Mouse (Mus musculus) heart, adult 2 months (tissue): Measurements from ENCODE around the gene Nop9. TPM values are rescaled to one million over a fixed set of nuclear protein-coding genes. Genes with fewer than 3 reads are reported as not detected.
A peak's percentile ranks its signal among the peaks of the same experiment; 100 is the strongest.

Source experiments
- DNase-seq, 2 experiments: peaks; one replicate each; pipeline ENCODE4 v3.0.0; 2021
- H3K27ac ChIP-seq: fragments of 200-600 bp; 2 replicates; pipeline ENCODE4 v1.8.1; 2022
- H3K27me3 ChIP-seq: fragments of 200-500 bp; 2 replicates; pipeline ENCODE4 v1.6.1; 2012; ENCODE audit warnings: mild to moderate bottlenecking, low read length, inconsistent platforms, mixed read lengths; ENCODE audit not compliant: control insufficient read depth, insufficient read depth
- H3K36me3 ChIP-seq: fragments of 200-500 bp; 2 replicates; pipeline ENCODE4 v1.6.1; 2012; ENCODE audit warnings: low read length, inconsistent platforms; ENCODE audit not compliant: control insufficient read depth, insufficient read depth
- H3K4me1 ChIP-seq: fragments of 200-500 bp; 2 replicates; pipeline ENCODE4 v1.6.1; 2011; ENCODE audit warnings: low read length; ENCODE audit not compliant: control insufficient read depth, insufficient read depth
- H3K4me3 ChIP-seq: fragments of 200-600 bp; 2 replicates; pipeline ENCODE4 v1.8.1; 2022
- H3K79me2 ChIP-seq: fragments of 200-500 bp; replicated peaks from 2 replicates; pipeline ENCODE4 v1.6.1; 2012; ENCODE audit warnings: mild to moderate bottlenecking, inconsistent platforms, low read length, moderate library complexity, mixed read lengths; ENCODE audit not compliant: control insufficient read depth, insufficient read depth
- H3K9ac ChIP-seq: fragments of 200-500 bp; 2 replicates; pipeline ENCODE4 v1.6.1; 2012; ENCODE audit warnings: low read depth, mild to moderate bottlenecking, control low read depth, inconsistent platforms, low read length, mixed read lengths
- CTCF ChIP-seq: fragments of 200-600 bp; IDR thresholded peaks from 2 replicates; pipeline ENCODE4 v1.8.1; 2022; ENCODE audit warnings: antibody characterized with exemption, mild to moderate bottlenecking, moderate library complexity
- EP300 ChIP-seq: fragments of 200-500 bp; IDR thresholded peaks from 2 replicates; pipeline ENCODE4 v1.6.1; 2011; ENCODE audit warnings: low read depth, low read length, control low read depth; ENCODE audit not compliant: insufficient read depth
- POLR2A ChIP-seq: fragments of 200-500 bp; IDR thresholded peaks from 2 replicates; pipeline ENCODE4 v1.6.1; 2011; ENCODE audit warnings: mild to moderate bottlenecking, low read depth, low read length, control low read depth; ENCODE audit not compliant: insufficient read depth
- WGBS: fragments of 180-500 bp; shearing (Covaris S2); methylation state at CpG from one replicate; pipeline ENCODE4 v1.1.7; 2018; 5-methylcytosine and 5-hydroxymethylcytosine counted together
- intact Hi-C: fragments of 180-260 bp; cut with DNase I; formaldehyde crosslinking; loops from one replicate; pipeline ENCODE4 v1.15.1; 2025
- polyA plus RNA-seq: library from polyadenylated mRNA; depleted of rRNA; stranded (reverse); fragments of >200 nt; gene quantifications from 2 replicates; pipeline ENCODE4 v1.2.3, GENCODE M21; 2012
- total RNA-seq, 2 experiments: library from RNA; stranded (reverse); gene quantifications; 2 replicates each; pipeline ENCODE4 v1.2.3; 2021

Gene Nop9
- total and polyA plus RNA-seq, 3 experiments = 8.3 to 11.4 (median 10.1) TPM

- Histone ChIP-seq H3K4me1 (no peaks in the 10 kb centered on the region; the same call in 1 of the 2 replicates), H3K27me3 (no peaks in the 10 kb centered on the region), H3K4me3 (no peak overlapping the region), H3K27ac (no peak overlapping the region), H3K36me3 (no peaks in the 10 kb centered on the region), H3K79me2 (no peaks in the 10 kb centered on the region), H3K9ac (no peak overlapping the region)
- WGBS = 90% methylated on average over 7 of the region's 7 CpGs
- no peak for TF ChIP-seq CTCF
- TF ChIP-seq EP300 = no peak
- no peak for TF ChIP-seq POLR2A
- DNase-seq = no peak
- intact Hi-C loops = loop anchor here (2.0 to 10.0 kb wide), 3 partner anchors 41 to 239 kb away; partner anchors contain the start of gene Tm9sf1
Measured at GRCm38 (mm10) chr14:55723433-55723832, 22.1 kb upstream of the Nop9 start.

GRCm38 (mm10) chr14:55724411-55724871, 21.1 kb upstream of the Nop9 start:
- H3K79me2 ChIP-seq = no peaks in the 10 kb centered on the region
- TF ChIP-seq EP300 = peak; percentile 39; the same call in 1 of the 2 replicates
- no peak for TF ChIP-seq CTCF
- 0 out of 2 replicates have a peak, but pooled peaks have one; percentile 29 for TF ChIP-seq POLR2A
- H3K36me3 ChIP-seq = no peaks in the 10 kb centered on the region
- intact Hi-C loops = loop anchor here (5.0 to 10.0 kb wide), 2 partner anchors 82 to 240 kb away; partner anchors contain the start of gene Tm9sf1
- H3K27ac ChIP-seq = peak overlapping the region; percentile 29; the same call in 1 of the 2 replicates
- no peak overlapping the region for H3K9ac ChIP-seq
- H3K4me1 ChIP-seq = no peaks in the 10 kb centered on the region; the same call in 1 of the 2 replicates
- WGBS = 22% methylated on average over 8 of the region's 8 CpGs
- peak in 1 of 2 experiments; percentile 61 for DNase-seq
- H3K4me3 ChIP-seq = no peak overlapping the region
- H3K27me3 ChIP-seq = no peaks in the 10 kb centered on the region

- no peaks in the 10 kb centered on the region for H3K27me3 ChIP-seq
- intact Hi-C loops = loop anchor here (10.0 kb wide), 1 partner anchor 241 kb away; no protein-coding TSS in a partner anchor
- TF ChIP-seq CTCF (no peak), POLR2A (no peak), EP300 (no peak)
- H3K27ac ChIP-seq = no peak overlapping the region
- no peak overlapping the region for H3K4me3 ChIP-seq
- no peaks in the 10 kb centered on the region for H3K79me2 ChIP-seq
- H3K36me3 ChIP-seq = no peaks in the 10 kb centered on the region
- no peaks in the 10 kb centered on the region; the same call in 1 of the 2 replicates for H3K4me1 ChIP-seq
- no peak overlapping the region for H3K9ac ChIP-seq
- DNase-seq = no peak
Measured at GRCm38 (mm10) chr14:55726261-55726660, 19.2 kb upstream of the Nop9 start.

GRCm38 (mm10) chr14:55727889-55728685, 17.4 kb upstream of the Nop9 start:
- no peak overlapping the region for H3K27ac ChIP-seq
- no peak overlapping the region for H3K4me3 ChIP-seq

GRCm38 (mm10) chr14:55730116-55730515, 15.4 kb upstream of the Nop9 start:
- no peak overlapping the region for H3K27ac ChIP-seq
- no peaks in the 10 kb centered on the region for H3K79me2 ChIP-seq
- intact Hi-C loops = no loop called here
- no peaks in the 10 kb centered on the region for H3K4me1 ChIP-seq
- no peak overlapping the region for H3K4me3 ChIP-seq
- H3K36me3 ChIP-seq = no peaks in the 10 kb centered on the region
- no peak for DNase-seq
- H3K27me3 ChIP-seq = no peaks in the 10 kb centered on the region
- TF ChIP-seq EP300 = no peak
- WGBS = 63% methylated on average over 7 of the region's 7 CpGs
- no peak overlapping the region for H3K9ac ChIP-seq

More at GRCm38 (mm10) chr14:55727889-55728685, 17.4 kb upstream of the Nop9 start:
- DNase-seq = no peak
- H3K36me3 ChIP-seq = no peaks in the 10 kb centered on the region
- TF ChIP-seq POLR2A = no peak
- no peak for TF ChIP-seq CTCF
- TF ChIP-seq EP300 = no peak
- intact Hi-C loops = loop anchor here (10.0 kb wide), 1 partner anchor 243 kb away; no protein-coding TSS in a partner anchor
- H3K9ac ChIP-seq = no peak overlapping the region
- WGBS = 59% methylated on average over 8 of the region's 8 CpGs
- no peaks in the 10 kb centered on the region; the same call in 1 of the 2 replicates for H3K4me1 ChIP-seq
- no peaks in the 10 kb centered on the region for H3K79me2 ChIP-seq
- H3K27me3 ChIP-seq = no peaks in the 10 kb centered on the region

GRCm38 (mm10) chr14:55730531-55731032, 14.9 kb upstream of the Nop9 start:
- DNase-seq = no peak
- intact Hi-C loops = no loop called here
- Histone ChIP-seq H3K79me2 (no peaks in the 10 kb centered on the region), H3K27ac (no peak overlapping the region), H3K4me1 (no peaks in the 10 kb centered on the region), H3K4me3 (no peak overlapping the region), H3K36me3 (no peaks in the 10 kb centered on the region), H3K9ac (no peak overlapping the region), H3K27me3 (no peaks in the 10 kb centered on the region)
- TF ChIP-seq CTCF (no peak), EP300 (no peak), POLR2A (no peak)
- 63% methylated on average over 7 of the region's 7 CpGs for WGBS
